Mouse (Mus musculus) adrenal gland, postnatal 4 days (tissue): ENCODE measurements around the gene Wfdc11. TPM values are rescaled to one million over a fixed set of nuclear protein-coding genes. Genes with fewer than 3 reads are reported as not detected.
"Not testable (repeated sequence)": the region's sequence is repeated elsewhere in the genome, so short reads cannot be mapped to it uniquely, and the experiment has no call there.

Source experiments
- DNase-seq, 2 experiments: peaks; one replicate each; pipeline ENCODE4 v3.0.0; 2021 to 2022; ENCODE audit warnings: low spot score in 2 of 2, mixed read lengths in 2 of 2
- long read RNA-seq, 2 experiments: library from polyadenylated mRNA; stranded (forward); transcript quantifications; one replicate each; pipeline ENCODE4 v2.0.0; 2021
- total RNA-seq, 2 experiments: library from RNA; stranded (reverse); gene quantifications; 2 replicates each; pipeline ENCODE4 v1.2.3; 2021

The Wfdc11 gene
- total RNA-seq, result not detected
- long read RNA-seq, experiment 1, result 0 reads
- long read RNA-seq, experiment 2, result 0 reads

DNA sequence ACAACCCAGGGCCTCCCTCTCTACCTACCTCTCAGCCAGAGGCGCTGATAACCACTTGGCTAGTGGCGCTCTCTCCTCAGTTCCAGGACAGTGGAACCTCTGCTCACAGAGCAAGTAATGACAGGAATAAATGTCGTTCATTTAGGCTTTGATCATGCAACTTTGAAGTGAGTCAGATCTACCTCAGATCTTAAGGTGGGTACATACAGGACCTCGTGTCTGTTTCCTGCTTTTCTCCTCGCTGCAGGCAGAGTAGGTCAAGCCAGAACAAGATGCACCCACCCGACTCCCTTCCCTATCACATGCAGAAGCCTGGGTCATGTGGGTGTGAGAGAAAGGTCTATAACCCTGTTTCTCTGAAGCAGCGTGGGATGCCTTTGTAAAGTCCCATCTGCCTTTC is at the start of gene Wfdc11:
Wfdc11 (minus strand) TSS at position 101 of the 400 bp plus-strand sequence.
- no peak for DNase-seq

DNA sequence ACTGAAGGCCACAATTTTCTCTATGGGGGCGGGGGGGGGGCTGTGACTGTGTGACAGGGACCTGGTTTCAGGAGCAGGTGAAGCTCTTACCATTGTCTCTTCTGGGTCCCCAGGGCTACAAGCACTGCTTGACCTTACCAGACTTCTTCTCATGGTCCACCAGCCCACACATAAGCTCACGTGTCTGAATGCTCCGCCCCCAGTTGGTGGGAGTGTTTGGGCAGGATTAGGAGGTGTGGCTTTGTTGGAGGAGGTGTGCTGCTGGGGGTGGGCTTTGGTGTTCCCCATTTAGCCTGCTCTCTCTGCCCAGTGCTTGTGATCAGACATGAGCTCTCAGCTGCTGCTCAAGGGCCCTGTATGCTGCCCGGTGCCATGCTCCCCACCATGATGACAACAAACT is 49.4 kb upstream of the Wfdc11 start:
- DNase-seq, result no peak

DNA sequence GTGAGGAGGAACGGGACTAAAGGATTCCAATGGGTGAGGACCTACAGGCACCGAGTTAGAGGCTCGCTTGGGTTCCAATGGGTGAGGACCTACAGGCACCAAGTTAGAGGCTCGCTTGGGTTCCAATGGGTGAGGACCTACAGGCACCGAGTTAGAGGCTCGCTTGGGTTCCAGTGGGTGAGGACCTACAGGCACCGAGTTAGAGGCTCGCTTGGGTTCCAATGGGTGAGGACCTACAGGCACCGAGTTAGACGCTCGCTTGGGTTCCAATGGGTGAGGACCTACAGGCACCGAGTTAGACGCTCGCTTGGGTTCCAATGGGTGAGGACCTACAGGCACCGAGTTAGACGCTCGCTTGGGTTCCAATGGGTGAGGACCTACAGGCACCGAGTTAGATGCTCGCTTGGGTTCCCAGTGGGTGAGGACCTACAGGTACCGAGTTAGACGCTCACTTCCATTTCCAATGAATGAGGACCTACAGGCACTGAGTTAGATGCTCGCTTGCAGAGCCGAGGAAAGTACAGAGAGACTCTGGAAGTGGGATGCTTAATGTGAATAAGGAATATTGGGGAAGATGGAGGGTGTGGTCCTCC is 42.4 kb upstream of the Wfdc11 start:
- DNase-seq, result not testable (repeated sequence)

DNA sequence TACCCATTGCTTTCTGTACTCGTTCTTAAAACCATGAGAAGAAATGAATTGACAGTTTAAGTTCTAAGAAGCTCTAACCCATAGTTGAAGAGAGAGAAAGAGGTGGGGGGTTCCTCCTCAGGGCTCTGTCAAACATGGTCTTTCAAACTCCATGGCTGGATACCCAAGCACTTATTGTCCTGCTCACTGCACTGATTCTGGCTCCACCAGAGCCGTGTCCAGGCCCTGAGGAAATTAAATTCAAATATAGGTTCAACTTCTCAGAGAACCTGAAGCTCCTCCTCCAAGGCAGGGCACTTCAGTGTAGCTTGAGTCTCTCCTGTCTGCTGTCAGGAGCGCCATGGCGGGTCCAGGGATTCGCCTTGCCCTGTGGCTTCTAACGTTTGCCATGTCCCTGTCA is 41.1 kb upstream of the Wfdc11 start, which contains the start of gene Spint5:
Spint5 (plus strand) TSS at position 301 of the 400 bp plus-strand sequence.
- no peak for DNase-seq

DNA sequence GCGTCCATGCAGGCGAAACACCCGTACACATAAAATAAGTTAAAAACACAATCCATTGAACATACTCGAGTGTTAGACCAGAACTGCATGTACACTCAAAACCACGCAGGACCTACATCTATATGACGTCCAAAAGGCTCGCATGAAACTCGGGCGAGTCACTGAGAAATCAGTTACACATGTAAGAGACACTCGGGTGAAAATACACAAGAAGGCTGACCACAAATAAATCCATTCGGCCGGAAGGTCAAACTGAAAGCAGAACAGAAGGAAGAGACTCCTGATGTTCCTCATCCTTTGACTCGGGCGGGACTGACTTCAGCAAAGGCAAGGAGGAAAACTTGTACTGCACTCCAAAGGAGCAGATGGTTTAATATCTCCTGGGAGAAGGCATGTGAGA is 32.1 kb upstream of the Wfdc11 start:
- DNase-seq, result no peak

DNA sequence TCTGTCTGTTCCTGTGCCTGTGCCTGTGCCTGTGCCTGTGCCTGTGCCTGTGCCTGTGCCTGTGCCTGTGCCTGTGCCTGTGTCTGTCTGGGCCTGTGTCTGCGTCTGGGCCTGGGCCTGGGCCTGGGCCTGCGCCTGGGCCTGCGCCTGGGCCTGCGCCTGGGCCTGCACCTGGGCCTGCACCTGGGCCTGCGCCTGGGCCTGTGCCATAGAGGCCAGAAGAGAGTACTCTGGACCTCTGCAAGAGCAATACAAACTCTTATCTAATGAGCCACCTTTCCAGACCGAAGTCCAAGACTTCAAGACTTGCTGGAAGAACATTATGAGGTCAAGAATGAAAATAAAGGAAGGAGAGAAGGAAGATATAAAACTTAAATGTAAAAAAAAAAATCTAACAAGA is 31.4 kb upstream of the Wfdc11 start:
- DNase-seq, result no peak

DNA sequence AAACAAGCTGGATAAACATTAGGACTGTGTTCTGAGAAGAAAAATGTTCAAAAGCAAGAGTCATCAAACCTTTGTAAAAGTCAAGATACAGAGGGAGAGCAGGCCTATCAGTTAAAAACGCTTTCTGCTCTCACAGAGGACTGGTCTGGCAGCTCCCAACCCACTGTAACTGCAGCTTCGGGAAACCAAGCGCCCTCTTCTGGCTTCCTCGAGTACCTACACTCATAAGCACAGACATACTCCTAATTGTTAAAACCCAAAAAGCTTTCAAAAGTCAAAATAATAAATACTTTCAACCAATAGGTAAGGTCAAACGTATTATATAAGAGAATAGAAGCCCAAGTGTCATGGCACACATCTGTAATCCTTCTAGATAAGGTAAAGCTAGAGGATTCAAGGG is 30.3 kb upstream of the Wfdc11 start:
- DNase-seq, result no peak

DNA sequence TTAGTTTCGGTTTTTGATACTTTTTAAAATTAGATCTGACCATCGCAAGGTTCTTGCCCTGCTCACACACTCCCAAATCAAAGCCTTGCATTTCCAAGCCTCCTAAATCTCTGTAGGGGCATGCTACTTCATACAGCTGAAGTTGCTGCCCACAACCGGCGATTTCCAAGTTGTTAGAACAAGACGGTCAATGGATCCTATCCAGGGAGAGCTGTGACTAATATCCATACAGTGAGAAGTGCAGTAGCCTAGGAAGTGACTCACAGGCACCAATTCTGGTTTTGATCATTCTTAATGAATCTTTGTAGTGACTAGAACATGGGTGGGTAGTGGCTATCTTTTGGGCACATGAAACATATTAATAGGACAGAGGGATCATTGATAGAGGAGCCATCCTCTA is 27.9 kb upstream of the Wfdc11 start:
- DNase-seq, result no peak

DNA sequence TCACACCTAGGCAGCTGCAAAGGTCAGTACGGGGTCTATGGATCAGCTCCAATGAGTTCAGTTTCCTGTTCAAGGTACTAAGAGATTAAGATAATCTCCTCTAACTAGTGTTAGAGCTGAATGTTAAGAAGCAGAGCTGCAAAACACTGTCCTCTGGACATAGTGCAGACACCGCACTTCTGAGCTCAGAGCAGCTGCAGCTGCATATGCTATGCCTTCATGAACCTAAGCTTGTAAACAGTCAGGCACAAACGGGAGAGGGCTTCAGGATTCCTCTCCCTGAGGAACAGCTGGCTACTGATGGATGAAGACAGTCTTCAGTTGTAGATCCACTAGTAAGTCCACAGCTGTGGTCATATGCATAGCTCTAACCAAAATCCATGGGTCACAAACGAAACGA is 27.1 kb upstream of the Wfdc11 start:
- no peak for DNase-seq

DNA sequence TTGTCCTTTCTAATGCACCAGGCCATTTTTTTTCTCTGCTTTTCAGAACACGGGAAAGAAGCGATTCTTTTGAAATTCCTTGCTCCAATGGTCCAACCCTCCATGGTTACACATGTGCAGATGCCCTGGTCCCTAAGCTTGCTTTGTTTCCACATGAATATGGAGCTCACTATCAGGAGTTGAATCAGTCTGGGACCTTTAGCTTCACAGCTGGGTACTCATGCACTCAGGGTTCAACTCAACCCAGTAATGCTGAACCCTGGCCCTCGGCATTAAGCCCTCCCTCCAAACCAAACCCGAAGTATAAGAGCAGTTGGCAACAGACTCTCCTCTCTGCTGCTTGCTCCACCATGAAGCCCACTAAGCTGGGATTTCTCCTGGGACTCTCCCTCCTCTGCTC is 24.3 kb upstream of the Wfdc11 start, which contains the start of gene Spint4:
Spint4 (plus strand) TSS at position 301 of the 400 bp plus-strand sequence.
- DNase-seq, result no peak

DNA sequence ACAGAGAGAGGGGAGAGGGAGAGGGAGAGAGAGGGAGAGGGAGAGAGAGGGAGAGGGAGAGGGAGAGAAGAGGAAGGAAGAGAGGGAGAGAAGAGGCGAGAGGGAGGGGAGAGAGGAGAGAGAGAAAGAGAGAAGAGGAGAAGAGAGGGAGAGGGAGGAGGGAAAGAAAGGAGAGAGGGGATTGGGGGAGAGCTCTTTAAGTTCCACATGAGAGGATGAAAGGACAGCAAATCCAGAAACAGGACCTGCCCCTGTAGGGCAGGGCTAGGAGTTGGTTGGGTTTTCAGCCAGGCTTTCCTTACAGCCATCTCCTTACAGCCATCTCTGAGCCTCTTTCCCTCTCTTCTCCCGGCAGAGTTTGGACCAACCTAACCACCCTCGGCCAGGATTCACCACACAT is 10.9 kb upstream of the Wfdc11 start, which contains the start of gene Wfdc13:
Wfdc13 (plus strand) TSS at position 301 of the 400 bp plus-strand sequence.
- DNase-seq, result no peak

DNA sequence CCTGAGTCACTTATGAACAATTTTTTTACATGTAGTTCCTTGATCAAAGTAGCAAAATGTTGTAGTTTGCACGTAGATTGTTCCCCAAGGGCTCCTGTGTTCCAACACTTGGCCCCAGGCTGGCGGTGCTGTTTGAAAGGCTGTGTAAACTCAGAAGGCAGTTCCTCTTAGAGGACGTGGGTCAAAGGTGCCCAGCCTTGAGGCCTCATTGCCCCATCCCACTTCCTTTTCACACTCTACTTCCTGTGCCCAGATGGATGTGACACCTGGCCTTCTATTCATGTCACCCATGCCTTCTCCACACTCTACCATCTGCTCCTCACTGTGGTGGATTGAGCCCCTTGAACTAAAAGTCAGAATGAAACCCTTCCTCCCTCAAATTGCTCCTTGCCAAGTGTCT is 6.0 kb upstream of the Wfdc11 start:
- DNase-seq, result no peak

DNA sequence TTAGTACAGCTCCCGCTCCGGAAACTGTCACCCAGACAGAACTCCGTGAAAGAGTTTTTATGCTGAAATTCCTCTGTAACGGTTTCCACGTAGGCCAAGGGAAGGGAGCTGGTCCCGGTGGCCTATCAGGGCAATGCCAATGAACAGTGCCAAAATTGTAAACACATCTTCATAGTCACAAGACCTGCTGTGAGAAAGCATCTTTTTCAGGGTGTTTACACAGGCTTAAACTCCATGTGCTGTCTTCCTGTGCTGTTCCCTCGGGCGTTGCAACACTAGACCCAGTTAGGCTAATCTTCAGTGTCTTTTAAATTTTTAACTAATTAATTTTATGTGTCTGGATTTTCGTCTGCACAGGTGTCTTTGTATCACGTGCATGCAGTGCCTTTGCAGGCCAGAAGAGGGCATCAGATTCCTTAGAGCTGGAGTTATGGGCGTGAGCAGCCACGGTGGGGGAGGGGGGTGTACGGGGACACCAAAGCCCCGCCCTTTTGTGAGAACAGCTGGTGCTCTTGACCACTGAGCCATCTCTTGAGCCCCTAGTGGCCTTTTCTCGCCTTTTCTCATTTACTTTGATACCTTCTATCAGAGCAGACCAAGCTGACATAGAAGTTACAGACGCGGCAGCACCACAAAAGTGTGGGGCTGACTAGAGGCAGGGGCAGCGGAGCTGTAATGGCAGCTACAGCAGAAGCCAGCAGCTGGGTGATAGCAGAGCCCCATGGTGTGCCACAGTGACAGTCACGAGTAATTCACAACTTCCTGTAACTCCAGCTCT is 5.2 kb upstream of the Wfdc11 start:
- DNase-seq, result peak; percentile 17 to 49

DNA sequence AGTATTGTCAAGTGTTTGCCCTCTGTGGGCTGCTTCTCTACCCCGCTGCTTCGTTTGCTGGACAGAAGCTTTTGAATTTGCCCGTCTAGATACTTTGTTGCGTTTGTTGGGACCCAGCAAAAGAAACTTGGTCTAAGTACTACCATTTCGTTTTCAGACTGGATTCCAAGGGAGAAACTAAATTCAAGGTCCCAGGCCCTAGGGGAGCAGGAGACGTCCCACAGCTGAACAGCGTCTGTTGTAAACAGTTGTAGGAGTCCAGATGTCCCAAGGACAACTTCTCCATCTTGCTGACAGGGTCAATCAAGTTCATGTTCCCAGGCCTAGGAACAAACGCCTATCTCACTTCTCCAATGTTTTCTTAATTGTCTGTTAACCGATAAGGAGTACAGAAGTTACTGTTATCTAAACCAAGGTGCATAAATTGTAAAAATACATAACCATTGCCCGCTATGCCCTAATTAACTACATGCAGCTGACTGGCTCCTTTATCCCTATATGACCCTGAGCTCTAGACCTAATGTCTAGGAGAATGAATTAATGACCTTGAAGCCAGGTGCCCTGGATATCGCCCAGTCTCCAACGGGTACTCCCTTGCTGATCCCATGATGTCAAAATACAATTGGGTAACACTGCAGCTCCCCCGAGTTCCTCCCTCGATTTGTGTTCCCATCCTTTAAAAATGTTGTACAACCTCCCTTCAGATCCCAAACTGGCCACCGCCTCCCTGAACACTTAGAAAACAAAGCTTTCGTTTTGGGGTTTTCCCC is 3.2 kb upstream of the Wfdc11 start:
- no peak for DNase-seq

DNA sequence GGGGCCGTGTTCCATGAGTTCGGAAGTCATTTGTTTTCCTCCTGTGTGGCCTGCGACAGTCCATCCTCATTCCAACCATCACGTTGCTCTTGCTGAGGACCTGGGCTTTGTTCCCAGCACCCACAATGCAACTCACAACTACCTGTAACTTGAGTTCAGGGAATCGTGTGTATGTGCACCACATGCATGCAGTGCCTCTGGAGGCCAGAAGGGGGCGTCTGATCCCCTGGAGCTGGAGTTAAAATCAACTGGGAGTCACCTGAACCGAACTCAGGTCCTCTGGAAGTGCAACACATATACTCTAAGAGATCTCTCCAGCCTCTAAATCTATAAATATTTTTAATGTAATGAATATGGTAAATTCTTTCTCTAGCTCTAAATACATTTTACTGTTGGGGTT is 2.2 kb upstream of the Wfdc11 start:
- DNase-seq, result no peak

DNA sequence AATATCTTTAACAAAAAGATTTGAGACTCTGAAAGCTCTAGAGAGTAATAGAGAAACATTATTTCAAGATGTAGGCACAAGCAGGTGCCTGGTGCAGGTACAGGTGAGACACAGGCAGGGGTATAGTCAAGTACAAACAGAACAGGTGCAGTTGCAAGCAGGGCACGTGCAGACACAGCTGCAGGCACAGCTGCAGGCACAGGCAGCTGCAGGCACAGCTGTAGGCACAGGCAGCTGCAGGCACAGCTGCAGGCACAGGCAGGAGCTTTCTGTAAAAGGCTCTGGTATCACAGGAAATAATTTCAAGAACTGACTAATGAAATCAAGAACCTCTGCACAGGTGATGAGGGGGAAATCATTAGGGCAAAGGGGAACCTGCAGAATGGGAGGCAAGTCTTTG is 2.9 kb downstream of the Wfdc11 start:
- no peak for DNase-seq

DNA sequence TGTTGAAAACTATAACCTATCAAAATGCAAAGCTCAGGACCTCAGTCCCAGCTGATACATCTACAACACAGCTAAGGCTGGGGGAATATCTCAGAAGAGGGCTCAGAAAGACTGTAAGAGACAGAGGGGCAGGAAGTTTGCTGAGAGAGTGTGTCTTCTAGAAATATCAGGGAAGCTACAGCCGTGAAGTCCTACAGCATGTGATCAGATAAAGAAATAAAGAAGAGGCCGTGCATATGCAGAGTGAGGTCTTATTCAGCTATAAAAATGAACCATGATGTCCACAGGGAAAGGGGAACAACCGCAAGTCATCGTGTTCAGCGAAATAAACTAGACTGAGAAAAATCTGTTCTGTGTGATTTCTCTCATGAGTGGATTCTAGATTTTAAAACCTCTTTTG is 3.6 kb downstream of the Wfdc11 start:
- DNase-seq, result no peak

DNA sequence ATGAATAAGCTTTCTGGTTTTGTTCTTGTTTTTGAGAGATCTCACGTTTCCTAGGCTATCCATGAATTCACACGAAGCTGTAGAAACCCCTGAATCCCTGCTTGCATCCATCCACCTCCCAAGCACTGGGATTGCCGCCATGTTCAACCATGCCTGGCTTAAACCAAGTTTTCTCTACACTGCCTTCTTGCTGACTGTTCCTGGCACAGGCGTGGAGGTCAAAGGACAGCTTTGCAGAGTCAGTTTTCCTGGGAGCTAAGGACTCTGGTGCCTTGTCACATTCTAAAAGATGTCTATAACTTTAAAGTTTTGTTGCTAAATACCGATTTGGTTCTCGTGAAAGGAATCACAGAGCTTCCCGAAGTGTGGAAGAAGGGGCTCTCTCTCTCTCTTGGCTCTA is 9.0 kb downstream of the Wfdc11 start:
- no peak for DNase-seq

DNA sequence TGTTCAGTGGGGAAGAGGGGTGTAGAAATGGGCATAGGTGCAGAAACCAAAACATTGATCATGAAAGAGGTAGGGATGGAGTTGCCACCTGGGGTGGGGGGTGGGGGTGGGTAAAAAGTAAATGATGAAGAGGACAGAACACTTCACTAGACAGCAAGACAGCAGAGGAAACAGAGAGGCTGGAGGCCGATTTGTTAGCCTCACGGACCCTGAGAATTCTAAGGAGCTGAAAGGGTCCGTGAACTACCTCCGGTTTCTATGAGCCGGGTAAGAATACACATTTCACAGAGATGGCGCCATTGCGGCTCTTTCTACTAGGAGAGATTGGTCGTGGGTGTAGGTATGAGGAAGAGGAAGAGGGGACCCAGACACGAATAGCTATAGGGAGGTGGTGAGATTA is 17.4 kb downstream of the Wfdc11 start, which contains the start of gene Wfdc9:
Wfdc9 (minus strand) TSS at position 101 of the 400 bp plus-strand sequence.
- no peak for DNase-seq

DNA sequence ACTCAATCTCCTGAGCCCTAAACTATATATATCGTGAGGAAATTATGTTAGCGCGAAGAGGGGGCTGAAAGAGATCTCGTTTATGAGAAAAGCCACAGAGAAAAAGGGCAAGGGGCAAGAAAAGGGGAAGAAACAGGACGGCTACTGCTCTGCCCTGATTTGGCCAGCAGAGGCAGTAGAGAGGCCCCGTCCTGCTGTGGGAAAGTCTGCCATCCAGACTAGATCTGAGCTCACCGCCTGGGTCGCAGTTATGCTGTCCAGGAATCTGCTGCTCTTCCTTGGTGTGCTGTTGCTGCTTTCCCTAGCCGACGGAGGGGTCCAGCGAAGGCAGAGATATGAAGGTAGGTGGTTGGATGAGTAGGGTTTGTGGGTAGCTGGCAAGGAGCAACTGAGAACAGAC is 18.0 kb downstream of the Wfdc11 start, which contains the start of gene Wfdc10:
Wfdc10 (plus strand) TSS at position 189 of the 400 bp plus-strand sequence.
- peak in 1 of 2 experiments; percentile 13 for DNase-seq

DNA sequence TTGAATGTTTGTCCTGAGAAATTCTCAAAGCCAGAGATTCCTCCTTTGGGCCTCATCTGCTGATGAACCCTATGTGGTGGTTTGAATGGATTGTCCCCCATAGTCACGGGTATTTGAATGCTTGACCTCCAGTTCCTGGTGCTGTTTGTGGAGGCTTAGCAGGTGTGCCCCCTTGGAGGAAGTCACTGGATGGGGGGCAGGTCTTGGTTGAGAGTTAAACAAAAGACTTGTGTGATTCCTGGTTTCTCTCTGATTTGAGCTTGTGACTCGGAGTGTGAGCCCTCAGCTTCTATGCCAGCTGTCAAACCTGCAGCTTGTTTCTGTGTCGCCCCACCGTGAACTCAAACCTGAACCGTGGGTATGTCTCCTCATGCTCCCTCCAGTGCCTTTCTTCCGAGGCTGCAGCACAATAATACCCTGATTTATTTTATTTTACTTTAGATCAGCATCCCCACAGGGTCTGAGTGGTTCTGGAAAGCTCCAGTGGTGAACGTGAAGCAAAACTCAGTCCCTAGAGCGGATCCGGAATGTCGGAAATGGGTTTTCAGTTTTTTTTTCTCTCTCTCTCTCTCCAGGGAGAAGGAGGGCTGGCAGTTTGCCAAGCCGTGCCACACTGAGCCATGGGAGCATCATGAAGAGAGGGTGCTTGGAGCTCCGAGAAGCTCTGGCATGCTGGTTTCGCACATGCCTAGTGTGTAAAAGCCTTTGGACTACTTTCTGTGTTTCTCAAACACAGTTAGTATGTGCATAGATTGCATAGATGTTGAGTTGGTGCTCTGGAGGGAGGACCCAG is 31.8 kb downstream of the Wfdc11 start:
- no peak for DNase-seq
